Mouse (Mus musculus): ENCODE measurements at regions not wholly inside any gene's neighbourhood (a gene's known extent, or its start where the extent isn't known, plus 50 kb on each side); places are given as distances from the start of the nearest gene placed in this dataset.

GRCm38 (mm10) chr1:51697265-51698192 is 218.3 kb downstream of the Myo1b start:
- Histone ChIP-seq H3K27ac (ENCODE audit: low read depth, low read length) (peak overlapping the region; percentile 77), H3K9me3 (replicated peaks; ENCODE audit: control insufficient read depth, low read length) (no peaks in the 10 kb centered on the region), H3K36me3 (ENCODE audit: control insufficient read depth, insufficient read depth, low read length) (no peaks in the 10 kb centered on the region), H3K4me3 (ENCODE audit: low read depth, low read length) (no peak overlapping the region), H3K9ac (ENCODE audit: low read length) (peak overlapping the region; percentile 38), H3K27me3 (replicated peaks; ENCODE audit: control insufficient read depth, insufficient read depth, low read length) (no peaks in the 10 kb centered on the region), H3K4me2 (ENCODE audit: low read length) (peak overlapping the region; percentile 38), H3K4me1 (ENCODE audit: control insufficient read depth, insufficient read depth, low read length) (0 out of 2 replicates have a peak, but pooled peaks cover 2% of the 10 kb centered on the region)
- DNase-seq (ENCODE audit: low spot score) (peak; percentile 79), ATAC-seq (peak; percentile 88)
- 4% methylated on average over 19 of the region's 19 CpGs for WGBS

DNA sequence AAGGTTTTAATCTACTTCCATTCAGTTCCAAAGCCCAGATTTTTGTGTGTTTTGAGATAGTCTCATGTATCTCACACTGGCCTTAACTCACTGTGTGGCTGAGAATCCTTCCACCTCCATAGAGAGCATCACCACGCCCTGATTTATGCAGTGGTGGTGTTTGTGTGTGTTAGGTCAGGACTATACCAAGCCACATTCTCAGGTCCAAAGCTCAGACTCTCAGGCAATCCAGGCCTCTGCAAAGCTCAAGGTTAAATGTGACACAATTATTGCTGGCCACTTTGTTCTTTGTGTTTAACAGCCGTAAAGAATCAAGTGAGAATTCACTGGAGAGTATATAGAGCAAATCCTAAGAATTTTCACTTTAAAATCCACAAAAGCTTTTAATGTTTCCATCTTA is 218.2 kb upstream of the Nabp1 start:
- Histone ChIP-seq H3K9me3 (replicated peaks; ENCODE audit: control insufficient read depth, low read length) (no peaks in the 10 kb centered on the region), H3K4me1 (ENCODE audit: control insufficient read depth, insufficient read depth, low read length) (0 out of 2 replicates have a peak, but pooled peaks cover 2% of the 10 kb centered on the region), H3K4me2 (ENCODE audit: low read length) (no peak overlapping the region), H3K9ac (ENCODE audit: low read length) (no peak overlapping the region), H3K36me3 (ENCODE audit: control insufficient read depth, insufficient read depth, low read length) (no peaks in the 10 kb centered on the region), H3K27ac (ENCODE audit: low read depth, low read length) (peak overlapping the region; percentile 49; the same call in 1 of the 2 replicates), H3K4me3 (ENCODE audit: low read depth, low read length) (no peak overlapping the region), H3K27me3 (replicated peaks; ENCODE audit: control insufficient read depth, insufficient read depth, low read length) (no peaks in the 10 kb centered on the region)
- no peak for ATAC-seq
- 45% methylated on average over 2 of the region's 2 CpGs for WGBS
- DNase-seq (ENCODE audit: low spot score) = peak; percentile 9

DNA sequence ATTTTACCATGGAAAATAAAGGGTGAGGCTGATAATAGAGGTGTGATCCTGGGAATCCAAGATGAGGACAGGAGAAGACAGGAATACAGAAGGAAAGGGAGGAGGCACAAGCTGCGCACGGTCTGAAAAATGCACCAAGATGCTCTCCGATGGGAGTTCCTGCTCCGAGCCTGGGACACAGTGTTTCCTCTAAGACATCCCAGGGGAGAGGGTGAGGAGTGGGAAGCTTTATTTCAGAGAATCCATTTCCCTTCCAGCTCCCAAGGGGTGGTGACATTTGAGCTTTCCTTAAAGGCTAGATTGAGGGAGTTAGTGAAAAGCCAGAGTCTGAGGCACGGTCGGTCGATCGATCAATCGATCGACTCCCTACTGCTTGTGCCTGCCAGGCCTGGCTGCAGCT is 212.7 kb upstream of the Nabp1 start:
- H3K9me3 ChIP-seq (replicated peaks; ENCODE audit: control insufficient read depth, low read length) = no peaks in the 10 kb centered on the region
- no peak overlapping the region for H3K4me2 ChIP-seq (ENCODE audit: low read length)
- no peaks in the 10 kb centered on the region for H3K36me3 ChIP-seq (ENCODE audit: control insufficient read depth, insufficient read depth, low read length)
- no peaks in the 10 kb centered on the region for H3K27me3 ChIP-seq (replicated peaks; ENCODE audit: control insufficient read depth, insufficient read depth, low read length)
- H3K4me3 ChIP-seq (ENCODE audit: low read depth, low read length) = no peak overlapping the region
- H3K4me1 ChIP-seq (ENCODE audit: control insufficient read depth, insufficient read depth, low read length) = peaks cover 4% of the 10 kb centered on the region; the same call in 1 of the 2 replicates
- ATAC-seq = no peak
- DNase-seq (ENCODE audit: low spot score) = no peak
- 92% methylated on average over 10 of the region's 10 CpGs for WGBS
- H3K9ac ChIP-seq (ENCODE audit: low read length) = no peak overlapping the region
- no peak overlapping the region for H3K27ac ChIP-seq (ENCODE audit: low read depth, low read length)

DNA sequence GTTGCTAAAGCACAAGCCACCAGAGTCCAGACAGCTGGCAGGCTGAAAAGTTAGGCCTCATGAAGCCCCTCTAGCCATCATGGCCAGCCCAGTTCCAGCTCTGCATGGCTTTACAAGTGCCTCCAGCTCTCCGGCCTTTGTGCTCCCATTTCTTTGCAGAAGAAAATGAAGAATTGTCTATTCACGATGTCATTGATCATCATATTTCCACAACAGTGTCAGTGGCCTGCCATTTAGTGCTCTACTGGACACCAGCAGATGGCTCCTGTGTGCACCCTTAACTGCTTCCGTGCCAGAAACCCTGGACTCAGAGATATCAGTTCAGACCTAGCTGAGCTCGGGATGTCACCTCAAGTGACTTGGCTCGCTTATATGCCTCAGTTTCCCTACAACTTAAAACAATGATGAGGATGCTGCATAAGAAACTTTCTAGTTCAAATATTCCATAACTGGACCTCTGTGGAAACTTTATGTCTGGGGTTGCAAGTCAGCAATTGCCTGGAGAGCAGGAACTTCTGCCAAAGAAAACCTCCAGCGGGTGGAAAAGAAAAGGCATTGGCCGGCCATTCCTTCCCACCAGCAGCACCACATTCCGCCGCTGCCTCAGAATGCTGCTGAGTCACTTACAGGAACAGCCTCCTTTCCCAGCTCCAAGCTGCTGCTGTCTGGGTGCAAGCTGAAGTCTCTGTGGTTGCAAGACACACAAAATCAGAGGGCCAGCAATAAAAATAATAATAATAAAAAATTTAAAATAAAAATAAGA is 211.4 kb upstream of the Nabp1 start:
- H3K27me3 ChIP-seq (replicated peaks; ENCODE audit: control insufficient read depth, insufficient read depth, low read length) = no peaks in the 10 kb centered on the region
- 81% methylated on average over 9 of the region's 9 CpGs for WGBS
- ATAC-seq = no peak
- no peak for DNase-seq (ENCODE audit: low spot score)
- H3K36me3 ChIP-seq (ENCODE audit: control insufficient read depth, insufficient read depth, low read length) = no peaks in the 10 kb centered on the region
- no peaks in the 10 kb centered on the region for H3K9me3 ChIP-seq (replicated peaks; ENCODE audit: control insufficient read depth, low read length)
- no peak overlapping the region for H3K4me3 ChIP-seq (ENCODE audit: low read depth, low read length)
- no peak overlapping the region for H3K27ac ChIP-seq (ENCODE audit: low read depth, low read length)
- H3K4me1 ChIP-seq (ENCODE audit: control insufficient read depth, insufficient read depth, low read length) = peaks cover 4% of the 10 kb centered on the region; the same call in 1 of the 2 replicates
- no peak overlapping the region for H3K9ac ChIP-seq (ENCODE audit: low read length)
- no peak overlapping the region for H3K4me2 ChIP-seq (ENCODE audit: low read length)

DNA sequence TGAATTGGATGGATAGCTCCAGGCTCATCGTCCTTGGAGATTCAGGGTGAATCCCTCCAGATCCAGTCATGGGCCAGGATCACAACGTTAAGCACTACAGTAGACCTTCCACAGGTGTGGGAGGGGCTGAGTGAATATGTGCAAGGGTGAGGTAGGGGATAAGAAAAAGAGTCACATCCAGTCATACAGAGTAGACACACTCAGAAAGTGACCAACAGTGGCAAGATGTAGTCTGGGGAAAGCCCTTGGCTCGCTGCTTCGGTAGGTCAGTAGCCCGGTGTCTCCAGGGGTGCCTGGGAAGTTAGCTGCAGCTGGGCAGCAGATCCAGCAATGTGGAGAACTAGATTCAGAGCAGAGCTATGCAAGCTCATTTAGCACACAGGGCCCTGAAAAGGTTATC is 210.7 kb upstream of the Nabp1 start:
- Histone ChIP-seq H3K9me3 (replicated peaks; ENCODE audit: control insufficient read depth, low read length) (no peaks in the 10 kb centered on the region), H3K27me3 (replicated peaks; ENCODE audit: control insufficient read depth, insufficient read depth, low read length) (no peaks in the 10 kb centered on the region), H3K4me1 (ENCODE audit: control insufficient read depth, insufficient read depth, low read length) (peaks cover 4% of the 10 kb centered on the region; the same call in 1 of the 2 replicates), H3K9ac (ENCODE audit: low read length) (no peak overlapping the region), H3K4me3 (ENCODE audit: low read depth, low read length) (no peak overlapping the region), H3K4me2 (ENCODE audit: low read length) (no peak overlapping the region), H3K36me3 (ENCODE audit: control insufficient read depth, insufficient read depth, low read length) (no peaks in the 10 kb centered on the region), H3K27ac (ENCODE audit: low read depth, low read length) (no peak overlapping the region)
- DNase-seq (ENCODE audit: low spot score) (no peak), ATAC-seq (no peak)
- WGBS = 85% methylated on average over 5 of the region's 5 CpGs

GRCm38 (mm10) chr1:51688224-51688545 is 210.0 kb upstream of the Nabp1 start:
- DNase-seq (ENCODE audit: low spot score) (no peak), ATAC-seq (no peak)
- no peaks in the 10 kb centered on the region for H3K9me3 ChIP-seq (replicated peaks; ENCODE audit: control insufficient read depth, low read length)
- H3K4me2 ChIP-seq (ENCODE audit: low read length) = peak overlapping the region; percentile 1; the same call in 1 of the 2 replicates
- WGBS = 7% methylated on average over 1 of the region's 1 CpGs
- H3K4me3 ChIP-seq (ENCODE audit: low read depth, low read length) = no peak overlapping the region
- H3K4me1 ChIP-seq (ENCODE audit: control insufficient read depth, insufficient read depth, low read length) = peaks cover 4% of the 10 kb centered on the region; the same call in 1 of the 2 replicates
- no peaks in the 10 kb centered on the region for H3K36me3 ChIP-seq (ENCODE audit: control insufficient read depth, insufficient read depth, low read length)
- peak overlapping the region; percentile 44; the same call in 1 of the 2 replicates for H3K27ac ChIP-seq (ENCODE audit: low read depth, low read length)
- no peaks in the 10 kb centered on the region for H3K27me3 ChIP-seq (replicated peaks; ENCODE audit: control insufficient read depth, insufficient read depth, low read length)
- no peak overlapping the region for H3K9ac ChIP-seq (ENCODE audit: low read length)

- H3K9ac ChIP-seq (ENCODE audit: low read length) = no peak overlapping the region
- H3K4me1 ChIP-seq (ENCODE audit: control insufficient read depth, insufficient read depth, low read length) = peaks cover 4% of the 10 kb centered on the region; the same call in 1 of the 2 replicates
These were observed 209.4 kb upstream of the Nabp1 start for GRCm38 (mm10) chr1:51687484-51688223.

DNA sequence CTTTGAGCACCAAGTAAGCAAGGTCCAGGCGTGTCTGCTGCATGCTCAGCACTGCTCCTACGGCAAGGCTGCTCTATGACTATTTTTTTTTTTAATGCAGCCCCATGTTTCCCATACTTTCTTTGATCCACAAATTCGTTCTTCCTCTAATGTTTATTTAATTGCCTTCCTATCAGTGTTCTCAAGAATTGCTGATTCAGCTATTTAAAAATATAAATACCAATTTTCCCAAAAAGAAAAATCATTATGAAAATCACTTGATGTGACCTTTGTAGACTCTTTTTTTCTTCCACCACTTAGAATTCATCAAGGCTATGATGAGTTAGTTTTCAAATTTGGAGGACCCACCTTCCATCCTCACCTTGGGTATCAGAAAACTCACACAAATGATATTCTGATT is 208.5 kb upstream of the Nabp1 start:
- Histone ChIP-seq H3K9ac (ENCODE audit: low read length) (no peak overlapping the region), H3K4me2 (ENCODE audit: low read length) (no peak overlapping the region), H3K36me3 (ENCODE audit: control insufficient read depth, insufficient read depth, low read length) (no peaks in the 10 kb centered on the region), H3K27me3 (replicated peaks; ENCODE audit: control insufficient read depth, insufficient read depth, low read length) (no peaks in the 10 kb centered on the region), H3K4me3 (ENCODE audit: low read depth, low read length) (no peak overlapping the region), H3K4me1 (ENCODE audit: control insufficient read depth, insufficient read depth, low read length) (peaks cover 4% of the 10 kb centered on the region; the same call in 1 of the 2 replicates), H3K9me3 (replicated peaks; ENCODE audit: control insufficient read depth, low read length) (no peaks in the 10 kb centered on the region), H3K27ac (ENCODE audit: low read depth, low read length) (no peak overlapping the region)
- DNase-seq (ENCODE audit: low spot score) (no peak), ATAC-seq (no peak)
- WGBS = 92% methylated on average over 3 of the region's 3 CpGs

More at GRCm38 (mm10) chr1:51687484-51688223, 209.4 kb upstream of the Nabp1 start:
- WGBS = 27% methylated on average over 7 of the region's 7 CpGs
- H3K4me3 ChIP-seq (ENCODE audit: low read depth, low read length) = no peak overlapping the region
- ATAC-seq = peak; percentile 87
- H3K4me2 ChIP-seq (ENCODE audit: low read length) = peak overlapping the region; percentile 1; the same call in 1 of the 2 replicates
- no peaks in the 10 kb centered on the region for H3K36me3 ChIP-seq (ENCODE audit: control insufficient read depth, insufficient read depth, low read length)
- peak; percentile 79 for DNase-seq (ENCODE audit: low spot score)
- peak overlapping the region; percentile 10; the same call in 1 of the 2 replicates for H3K27ac ChIP-seq (ENCODE audit: low read depth, low read length)
- H3K9me3 ChIP-seq (replicated peaks; ENCODE audit: control insufficient read depth, low read length) = no peaks in the 10 kb centered on the region
- H3K27me3 ChIP-seq (replicated peaks; ENCODE audit: control insufficient read depth, insufficient read depth, low read length) = no peaks in the 10 kb centered on the region

Measured in forebrain, embryonic 14.5 days (tissue).